In genomic region chr19:39960861-39961260, GRCm38 (mm10) we compare ENCODE assay signal across 16 mouse cellular contexts. TPM values are rescaled to one million over a fixed set of nuclear protein-coding genes. Genes with fewer than 3 reads are reported as not detected.
"Had no signal": no experiment of that assay in that cellular context is flagged by ENCODE, and none has a peak within 500 bp of the region (broad histone marks: within the 10 kb centered on the region; RNA-seq: fewer than 3 reads in every experiment).

No protein-coding gene starts in this region.

RNA-seq across cellular contexts. Expression of gene Cyp2c37, which starts 31.4 kb away (rescaled TPM):
- total RNA-seq: heart, postnatal 10 days; heart, postnatal 14 days; heart, postnatal 25 days; heart, postnatal 36 days; heart, postnatal 4 days; hematopoietic stem cell, adult 5-6 weeks; hindbrain, postnatal 0 days; layer of hippocampus, adult 18-20 months; layer of hippocampus, adult 2 months; layer of hippocampus, postnatal 10 days; layer of hippocampus, postnatal 14 days; layer of hippocampus, postnatal 25 days; layer of hippocampus, postnatal 36 days; left cerebral cortex, adult 18-20 months; left cerebral cortex, adult 2 months; left cerebral cortex, adult 8-10 months had no signal
